ENCODE assay signal across 8 mouse cellular contexts in genomic region chr5:123933957-123934591, GRCm38 (mm10). TPM values are rescaled to one million over a fixed set of nuclear protein-coding genes. Genes with fewer than 3 reads are reported as not detected.
DNase-seq lines count a peak whose midpoint lies in the region; ATAC-seq and TF ChIP-seq lines count a peak whose summit lies in the region.

No protein-coding gene starts in this region.

- H3K79me2 ChIP-seq in liver, adult 2 months (ENCODE audit: control insufficient read depth, insufficient read depth, low read length): no peaks in the 10 kb centered on the region

- ATAC-seq in activated CD4-positive, CD25-positive, alpha-beta regulatory T cell, adult 4 months: no peak

- TF ChIP-seq CTCF in left cerebral cortex, adult 2 months (IDR thresholded peaks at IDR 0.05): peak; percentile 45
- peak; percentile 40; the same call in 1 of the 2 replicates for TF ChIP-seq CTCF in liver, adult 2 months (IDR thresholded peaks at IDR 0.05; ENCODE audit: low read depth, low read length)

- WGBS in liver, adult 2 months: 65% methylated on average over 18 of the region's 18 CpGs

- no peak overlapping the region for H3K27ac ChIP-seq in left cerebral cortex, adult 2 months
- H3K27ac ChIP-seq in liver, adult 2 months (replicated peaks; ENCODE audit: insufficient read depth, low read depth, low read length): no peak overlapping the region

- DNase-seq in left cerebral cortex, adult 2 months (ENCODE audit: extremely low spot score in 1 of 2, low spot score in 2 of 2): no peak
- no peak for DNase-seq in left cerebral cortex, adult 9 months (ENCODE audit: low spot score in 2 of 2)
- DNase-seq in MN1 (ENCODE audit: low spot score): peak; percentile 69
- peak; percentile 73 for DNase-seq in embryo, embryonic 10.5 days (ENCODE audit: low spot score)
- no peak for DNase-seq in liver, adult 2 months (ENCODE audit: extremely low read depth, low read depth, low spot score)
- DNase-seq in urinary bladder, postnatal 14 days (ENCODE audit: low spot score): no peak
- no peak for DNase-seq in frontal cortex, postnatal 14 days (ENCODE audit: low spot score in 2 of 2)

- H3K4me3 ChIP-seq in left cerebral cortex, adult 2 months: no peak overlapping the region
- no peak overlapping the region for H3K4me3 ChIP-seq in liver, adult 2 months (ENCODE audit: insufficient read depth, low read depth, low read length)

- no peak for TF ChIP-seq POLR2A in liver, adult 2 months (IDR thresholded peaks at IDR 0.05; ENCODE audit: extremely low read depth, insufficient read depth, low read length)

- intact Hi-C loops in left cerebral cortex, adult 2 months (cut with DNase I): no loop called here

- no peaks in the 10 kb centered on the region for H3K36me3 ChIP-seq in liver, adult 2 months (ENCODE audit: control insufficient read depth, insufficient read depth, low read length)

- H3K27me3 ChIP-seq in liver, adult 2 months (ENCODE audit: control insufficient read depth, insufficient read depth, low read length): no peaks in the 10 kb centered on the region

- no peak overlapping the region for H3K9ac ChIP-seq in liver, adult 2 months (ENCODE audit: low read depth, low read length)

- peaks cover 6% of the 10 kb centered on the region for H3K4me1 ChIP-seq in liver, adult 2 months (ENCODE audit: control insufficient read depth, insufficient read depth, low read length)

RNA-seq across cellular contexts. Expression of gene Ccdc62, which starts 3.6 kb away (rescaled TPM):
- 1 to 10 TPM; 2.9 to 4.1 TPM for total RNA-seq in left cerebral cortex, adult 2 months (2021)
- 2.1 and 2.2 TPM in 2 replicates for total RNA-seq in liver, adult 2 months (2014; rRNA removed)
- polyA plus RNA-seq in liver, adult 2 months (2012; rRNA removed): 1.8 and 3.2 TPM in 2 replicates
- 1 to 10 TPM; 6.1 to 6.9 TPM for polyA plus RNA-seq in activated CD4-positive, CD25-positive, alpha-beta regulatory T cell, adult 4 months (2017; shearing (Covaris generic))

RNA-seq across cellular contexts. Expression of gene Gm43518, which starts 6.9 kb away (rescaled TPM):
- 1 to 10 TPM in 1 of 2 experiments, under 1 TPM in 1; 0.63 to 1.1 TPM for total RNA-seq in left cerebral cortex, adult 2 months (2021)
- total RNA-seq in liver, adult 2 months (2014; rRNA removed): 1.2 TPM in 1 of 2 replicates, not detected in the other
- polyA plus RNA-seq in liver, adult 2 months (2012; rRNA removed): 0.31 TPM in 1 of 2 replicates, not detected in the other
- polyA plus RNA-seq in activated CD4-positive, CD25-positive, alpha-beta regulatory T cell, adult 4 months (2017; shearing (Covaris generic)): 1 to 10 TPM; 3.1 to 3.7 TPM

RNA-seq across cellular contexts. Expression of gene Denr, which starts 27.1 kb away (rescaled TPM):
- 10 to 100 TPM; 66.0 to 68.7 TPM for total RNA-seq in left cerebral cortex, adult 2 months (2021)
- total RNA-seq in liver, adult 2 months (2014; rRNA removed): 12.5 and 15.5 TPM in 2 replicates
- 27.5 and 37.9 TPM in 2 replicates for polyA plus RNA-seq in liver, adult 2 months (2012; rRNA removed)
- 10 to 100 TPM; 81.2 to 84.6 TPM for polyA plus RNA-seq in activated CD4-positive, CD25-positive, alpha-beta regulatory T cell, adult 4 months (2017; shearing (Covaris generic))

RNA-seq across cellular contexts. Expression of gene Hip1r, which starts 39.4 kb away (rescaled TPM):
- 10 to 100 TPM; 68.3 to 74.2 TPM for total RNA-seq in left cerebral cortex, adult 2 months (2021)
- 9.1 and 9.7 TPM in 2 replicates for total RNA-seq in liver, adult 2 months (2014; rRNA removed)
- 9.2 and 11.5 TPM in 2 replicates for polyA plus RNA-seq in liver, adult 2 months (2012; rRNA removed)
- polyA plus RNA-seq in activated CD4-positive, CD25-positive, alpha-beta regulatory T cell, adult 4 months (2017; shearing (Covaris generic)): 10 to 100 TPM in 1 of 2 experiments, 1 to 10 TPM in 1; 9.9 to 12.9 TPM

RNA-seq across cellular contexts. Expression of gene Hcar1, which starts 54.3 kb away (rescaled TPM):
- total RNA-seq in left cerebral cortex, adult 2 months (2021): 1 to 10 TPM; 1.5 TPM
- total RNA-seq in liver, adult 2 months (2014; rRNA removed): under 0.01 and 0.09 TPM in 2 replicates
- polyA plus RNA-seq in liver, adult 2 months (2012; rRNA removed): 0.04 TPM in 1 of 2 replicates, not detected in the other
- not detected for polyA plus RNA-seq in activated CD4-positive, CD25-positive, alpha-beta regulatory T cell, adult 4 months (2017; shearing (Covaris generic))

Comparison
In these comparisons a context has a peak if more than half of its experiments do, and no peak if none do; other contexts are left out.
1. DNase-seq: peak in MN1 (single experiment) and embryo, embryonic 10.5 days (single experiment); none in left cerebral cortex, adult 2 months (0 of 2), left cerebral cortex, adult 9 months (0 of 2), liver, adult 2 months (single experiment), urinary bladder, postnatal 14 days (single experiment) and frontal cortex, postnatal 14 days (0 of 2).